Mouse (Mus musculus) cerebellum, adult 2 months (tissue): ENCODE measurements around the gene Atp13a3.

Experiments
- CTCF ChIP-seq: fragments of 200-500 bp; IDR thresholded peaks from 2 replicates; pipeline ENCODE4 v1.5.1; 2011; ENCODE audit warnings: low read depth, mild to moderate bottlenecking, control low read depth, low read length, moderate library complexity, borderline replicate concordance; ENCODE audit not compliant: insufficient read depth
- POLR2A ChIP-seq: fragments of 200-500 bp; IDR thresholded peaks from 2 replicates; pipeline ENCODE4 v1.6.1; 2011; ENCODE audit warnings: low read length, control low read depth, borderline replicate concordance; ENCODE audit not compliant: insufficient read depth

DNA sequence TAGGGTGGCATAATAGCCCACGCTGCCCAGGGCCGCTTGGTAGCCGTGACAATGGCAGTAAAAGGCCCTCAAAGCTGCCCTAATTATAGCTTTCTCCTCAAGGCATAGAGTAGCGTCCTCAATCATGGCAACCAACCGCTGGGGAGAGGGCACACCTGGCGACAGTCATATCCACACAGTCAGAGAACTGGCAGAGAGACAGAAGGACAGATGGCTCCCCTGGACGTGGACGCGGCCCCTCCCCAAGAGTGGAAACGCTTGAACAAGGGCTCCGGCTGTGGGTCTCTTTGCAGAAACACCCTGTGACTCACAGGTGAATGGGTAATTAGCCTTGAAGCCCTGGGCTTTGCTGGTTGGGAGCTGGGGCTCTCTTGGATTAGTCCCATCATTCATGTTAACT is 127.4 kb downstream of the Atp13a3 start:
- TF ChIP-seq CTCF (no peak), POLR2A (no peak)
